Mouse (Mus musculus): Measurements from ENCODE around the gene Arhgef19.

Gene Arhgef19

GRCm38 (mm10) chr4:141239388-141240125, at the start of gene Arhgef19:
Arhgef19 (plus strand) TSS chr4:141239499.
- peak in 1 of 2 experiments; percentile 37 for DNase-seq (ENCODE audit: low spot score in 2 of 2)

GRCm38 (mm10) chr4:141191294-141191693, 48.0 kb upstream of the Arhgef19 start:
- DNase-seq (ENCODE audit: low spot score in 2 of 2), result no peak

DNA sequence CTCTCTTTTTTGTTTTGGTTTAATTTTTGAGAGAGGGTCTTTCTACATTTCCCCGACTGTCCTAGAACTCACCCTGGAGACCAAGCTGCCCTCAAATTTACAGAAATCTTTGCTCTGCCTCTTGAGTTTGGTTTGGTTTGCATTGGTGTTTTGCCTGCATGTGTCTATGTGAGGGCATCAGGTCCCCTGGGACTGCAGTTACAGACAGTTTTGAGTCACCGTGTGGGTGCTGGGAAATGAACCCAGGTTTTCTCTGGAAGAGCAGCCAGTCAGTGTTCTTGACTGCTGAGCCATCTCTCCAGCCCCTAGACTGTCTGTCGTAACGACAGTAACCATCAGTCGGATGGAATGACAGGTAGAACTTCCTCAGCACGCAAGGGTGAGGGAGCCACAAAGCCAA, 44.7 kb upstream of the Arhgef19 start:
- DNase-seq (ENCODE audit: low spot score in 2 of 2), result no peak

GRCm38 (mm10) chr4:141196981-141197685, 42.2 kb upstream of the Arhgef19 start:
- no peak for DNase-seq (ENCODE audit: low spot score in 2 of 2)

- DNase-seq (ENCODE audit: low spot score in 2 of 2), result no peak
Measured at GRCm38 (mm10) chr4:141197686-141198035, 41.6 kb upstream of the Arhgef19 start.

GRCm38 (mm10) chr4:141200906-141201305, 38.4 kb upstream of the Arhgef19 start:
- DNase-seq (ENCODE audit: low spot score in 2 of 2), result no peak

DNA sequence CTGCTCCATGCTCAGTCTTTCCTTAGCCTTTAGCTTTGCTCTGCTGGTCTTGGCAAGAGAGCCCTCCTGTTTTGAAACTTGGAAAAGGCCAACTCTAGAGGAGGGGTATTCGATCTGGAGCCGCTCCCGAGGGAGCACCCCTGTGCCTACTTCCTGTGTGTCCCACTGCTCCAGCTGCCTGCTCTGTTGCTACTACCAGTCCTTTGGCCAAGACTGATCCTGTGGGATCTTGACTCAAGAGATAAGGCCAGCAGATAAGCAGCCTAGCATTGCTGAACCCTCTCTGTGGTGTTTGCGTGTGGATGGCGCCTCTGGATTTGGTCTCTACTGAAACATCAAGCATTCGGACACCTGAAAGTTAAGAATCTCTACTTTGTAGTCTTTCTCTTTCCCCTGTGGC, 37.1 kb upstream of the Arhgef19 start:
- DNase-seq (ENCODE audit: low spot score in 2 of 2), result no peak

DNA sequence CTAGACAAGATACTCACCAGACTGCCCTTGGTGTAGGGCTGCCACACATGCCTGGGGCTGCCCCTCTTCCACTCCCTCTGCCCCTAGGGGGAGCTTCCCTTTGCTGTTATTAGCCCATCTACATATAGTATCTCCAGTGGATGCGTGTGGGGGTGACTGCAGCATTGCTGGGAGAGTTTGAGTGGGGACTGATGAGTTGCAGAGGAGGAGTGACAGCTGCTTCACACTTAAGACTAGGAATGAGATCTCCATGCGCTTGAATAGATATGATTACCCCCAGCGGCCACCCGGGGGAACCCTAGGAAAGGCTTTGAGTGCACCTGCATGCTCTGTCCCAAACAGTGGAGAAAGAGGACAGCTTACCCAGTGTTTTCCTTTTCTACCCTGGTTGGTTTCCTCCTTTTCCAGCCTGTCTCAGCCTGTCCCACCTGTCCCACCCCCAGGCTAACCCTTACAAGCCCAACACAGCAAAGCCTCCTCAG, 34.7 kb upstream of the Arhgef19 start:
- no peak for DNase-seq (ENCODE audit: low spot score in 2 of 2)

- no peak for DNase-seq (ENCODE audit: low spot score in 2 of 2)
Measured at GRCm38 (mm10) chr4:141207081-141207480, 32.2 kb upstream of the Arhgef19 start.

DNA sequence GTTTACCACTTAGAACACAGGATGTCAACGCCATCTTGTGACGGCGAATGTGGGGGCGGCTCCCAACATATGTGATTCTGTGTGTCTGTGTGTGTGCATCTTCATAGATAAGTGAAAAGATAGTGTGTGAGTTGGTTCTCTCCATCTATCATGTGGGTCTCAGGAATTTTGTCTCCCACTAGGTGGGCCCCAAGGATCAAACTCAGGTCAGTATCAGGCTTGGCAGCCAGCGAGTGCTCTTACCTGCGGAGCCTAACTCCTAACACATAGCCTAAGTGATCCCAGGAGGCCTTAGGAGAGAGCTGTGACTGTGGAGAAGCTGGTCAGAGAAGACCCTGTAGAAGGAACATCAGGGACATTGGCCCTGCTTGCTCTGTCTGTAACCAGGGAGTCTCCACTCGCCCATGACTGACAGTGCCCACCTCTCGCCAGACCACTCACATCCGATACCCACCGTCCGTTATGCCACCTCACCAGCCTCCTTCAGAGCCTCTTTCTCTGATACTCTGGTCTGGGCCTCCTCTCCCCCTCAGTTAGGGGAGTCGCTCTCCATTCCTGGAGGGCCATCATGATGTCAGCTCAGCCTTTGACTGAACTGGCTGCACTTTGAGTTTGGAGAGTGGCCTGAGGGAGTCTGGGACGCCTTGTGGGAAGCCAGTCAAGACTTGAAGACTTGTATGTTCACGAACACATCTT, 28.6 kb upstream of the Arhgef19 start:
- DNase-seq (ENCODE audit: low spot score in 2 of 2), result no peak

- DNase-seq (ENCODE audit: low spot score in 2 of 2), result no peak
Measured at GRCm38 (mm10) chr4:141211646-141212045, 27.7 kb upstream of the Arhgef19 start.

GRCm38 (mm10) chr4:141212892-141213291, 26.4 kb upstream of the Arhgef19 start:
- DNase-seq (ENCODE audit: low spot score in 2 of 2), result no peak

DNA sequence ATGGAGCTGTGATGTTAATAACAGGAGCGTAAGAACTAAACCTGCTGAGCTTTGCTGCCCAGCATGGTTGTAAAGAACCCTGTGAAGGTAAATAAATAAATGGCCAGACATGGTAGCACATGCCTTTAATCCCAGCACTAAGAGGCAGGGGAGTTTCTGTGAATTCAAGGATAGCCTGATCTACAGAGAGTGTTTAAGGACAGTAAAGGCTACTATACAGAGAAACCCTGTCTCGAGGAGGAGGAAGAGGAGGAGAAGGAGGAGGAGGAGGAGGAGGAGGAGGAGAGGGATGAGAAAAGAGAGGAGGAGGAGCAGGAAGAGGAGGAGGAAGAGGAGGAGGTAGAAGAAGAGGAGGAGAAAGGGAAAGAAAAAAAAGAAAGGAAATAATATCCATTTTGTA, 26.0 kb upstream of the Arhgef19 start:
- DNase-seq (ENCODE audit: low spot score in 2 of 2), result no peak

- peak; percentile 89 to 93 for DNase-seq (ENCODE audit: low spot score in 2 of 2)
Measured at GRCm38 (mm10) chr4:141213770-141214336, 25.4 kb upstream of the Arhgef19 start, which contains the start of gene Rsg1. Rsg1 (plus strand) TSS chr4:141213956.

- DNase-seq (ENCODE audit: low spot score in 2 of 2), result no peak
Measured at GRCm38 (mm10) chr4:141214337-141214851, 24.9 kb upstream of the Arhgef19 start.

DNA sequence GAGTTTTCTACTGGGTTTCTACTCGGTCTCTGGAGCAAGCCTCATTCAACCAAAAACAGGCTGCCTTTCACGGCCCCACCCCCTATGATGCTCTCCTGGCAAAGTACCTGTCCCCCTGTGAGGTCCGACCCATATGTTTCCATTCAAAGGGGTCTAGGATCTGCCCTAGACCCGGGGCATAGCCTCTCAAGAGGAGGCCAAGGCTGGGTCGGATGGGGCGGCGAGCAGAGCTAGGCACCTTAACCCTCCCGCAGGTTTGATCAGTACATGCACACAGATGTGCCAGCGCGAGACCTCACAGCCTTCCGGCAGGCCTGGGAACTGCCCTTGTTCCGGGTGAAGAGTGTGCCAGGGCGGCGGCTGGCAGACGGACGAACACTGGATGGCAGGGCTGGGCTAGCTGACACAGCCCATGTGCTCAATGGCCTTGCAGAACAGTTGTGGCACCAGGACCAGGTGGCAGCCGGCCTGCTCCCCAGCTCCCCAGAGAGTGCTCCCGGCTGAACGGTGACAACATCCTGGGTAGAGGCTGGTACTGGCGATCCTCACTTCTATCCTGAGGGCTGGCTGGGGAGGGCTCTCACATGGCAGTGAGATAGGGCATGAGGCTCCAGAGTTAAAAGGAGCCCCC, 19.6 kb upstream of the Arhgef19 start:
- no peak for DNase-seq (ENCODE audit: low spot score in 2 of 2)

DNA sequence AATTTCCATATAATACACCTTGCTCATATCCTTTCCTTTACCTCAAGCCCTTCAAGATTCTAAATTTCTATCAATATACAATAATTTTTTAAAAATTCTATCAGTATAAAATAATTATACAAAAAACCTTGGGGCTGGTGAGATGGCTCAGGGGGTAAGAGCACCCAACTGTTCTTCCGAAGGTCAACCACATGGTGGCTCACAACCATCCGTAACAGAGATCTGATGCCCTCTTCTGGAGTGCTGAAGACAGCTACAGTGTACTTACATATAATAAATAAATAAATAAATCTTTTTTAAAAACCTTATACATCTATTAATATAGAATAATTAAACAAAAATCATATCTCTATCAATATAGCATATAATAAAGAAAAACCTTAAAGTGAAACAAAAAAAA, 17.5 kb upstream of the Arhgef19 start:
- DNase-seq (ENCODE audit: low spot score in 2 of 2), result no peak

GRCm38 (mm10) chr4:141222752-141223151, 16.5 kb upstream of the Arhgef19 start:
- no peak for DNase-seq (ENCODE audit: low spot score in 2 of 2)

DNA sequence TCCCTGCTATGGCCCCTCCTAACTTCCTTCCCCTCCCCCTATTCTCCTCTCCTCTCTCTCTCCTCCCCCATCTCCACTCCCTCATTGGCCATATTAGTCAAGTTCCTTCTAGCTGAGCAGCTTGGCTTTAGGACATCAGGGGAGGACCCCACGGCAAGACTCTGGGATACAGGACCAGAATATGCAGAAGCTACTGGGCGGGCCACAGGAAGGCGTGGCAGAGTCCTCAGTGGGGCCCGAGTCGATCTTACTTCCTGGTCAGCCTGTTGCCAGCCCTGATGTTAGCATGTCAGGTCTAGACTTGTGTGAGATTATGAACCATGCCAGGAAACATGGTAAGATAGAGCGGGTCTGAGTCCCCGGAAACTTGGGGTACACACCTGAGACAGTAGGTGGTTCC, 10.6 kb upstream of the Arhgef19 start:
- no peak for DNase-seq (ENCODE audit: low spot score in 2 of 2)

DNA sequence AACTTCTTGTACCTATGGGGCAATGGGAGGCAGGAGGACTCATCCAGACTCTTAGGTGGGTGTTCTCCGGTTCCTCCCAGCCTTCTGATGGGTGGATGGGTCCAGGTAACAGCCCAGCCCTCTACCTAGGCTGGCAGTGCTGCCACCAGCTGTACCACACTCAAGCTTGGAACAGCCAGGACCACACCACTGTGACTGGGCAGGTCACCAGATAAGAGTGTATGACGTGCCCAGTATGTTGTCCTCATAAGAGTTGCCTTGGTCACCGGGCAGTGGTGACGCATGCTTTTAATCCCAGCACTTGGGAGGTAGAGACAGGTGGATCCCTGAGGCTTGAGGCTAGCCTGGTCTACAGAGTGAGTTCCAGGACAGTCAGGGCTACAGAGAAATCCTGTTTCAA, 6.1 kb upstream of the Arhgef19 start:
- DNase-seq (ENCODE audit: low spot score in 2 of 2), result no peak

GRCm38 (mm10) chr4:141235537-141236111, 3.7 kb upstream of the Arhgef19 start:
- DNase-seq (ENCODE audit: low spot score in 2 of 2), result no peak
